Mouse (Mus musculus) thymus, adult 2 months (tissue): ENCODE results near the gene Atxn2l. TPM values are rescaled to one million over a fixed set of nuclear protein-coding genes. Genes with fewer than 3 reads are reported as not detected.

Source experiments
- DNase-seq: peaks from one replicate; pipeline ENCODE4 v3.0.0; 2021
- H3K27ac ChIP-seq: fragments of 200-500 bp; 2 replicates; pipeline ENCODE4 v1.5.1; 2012; ENCODE audit warnings: low read length, control low read depth; ENCODE audit not compliant: control insufficient read depth, insufficient read depth
- H3K27me3 ChIP-seq: fragments of 200-500 bp; 2 replicates; pipeline ENCODE4 v1.6.1; 2012; ENCODE audit warnings: mild to moderate bottlenecking, low read length, moderate library complexity, mixed read lengths; ENCODE audit not compliant: control insufficient read depth, insufficient read depth
- H3K36me3 ChIP-seq: fragments of 200-500 bp; 2 replicates; pipeline ENCODE4 v1.6.1; 2012; ENCODE audit warnings: mild to moderate bottlenecking, low read length, moderate library complexity; ENCODE audit not compliant: control insufficient read depth, insufficient read depth
- H3K4me1 ChIP-seq: fragments of 200-500 bp; replicated peaks from 2 replicates; pipeline ENCODE4 v1.6.1; 2012; ENCODE audit warnings: low read length; ENCODE audit not compliant: control insufficient read depth, insufficient read depth
- H3K4me3 ChIP-seq: fragments of 200-500 bp; 2 replicates; pipeline ENCODE4 v1.5.1; 2012; ENCODE audit warnings: mild to moderate bottlenecking, low read length, control low read depth, moderate library complexity; ENCODE audit not compliant: control insufficient read depth, insufficient read depth
- CTCF ChIP-seq: fragments of 200-500 bp; IDR thresholded peaks from 2 replicates; pipeline ENCODE4 v1.5.1; 2012; ENCODE audit warnings: mild to moderate bottlenecking, control low read depth, low read length, moderate library complexity, borderline replicate concordance; ENCODE audit not compliant: control insufficient read depth, poor library complexity, insufficient read depth; ENCODE audit errors: extremely low read depth
- POLR2A ChIP-seq: fragments of 200-500 bp; IDR thresholded peaks from 2 replicates; pipeline ENCODE4 v1.6.1; 2012; ENCODE audit warnings: mild to moderate bottlenecking, low read length, control low read depth, moderate library complexity; ENCODE audit not compliant: control insufficient read depth, poor library complexity, insufficient read depth; ENCODE audit errors: extremely low read depth
- WGBS: fragments of 180-500 bp; shearing (Covaris S2); methylation state at CpG from one replicate; pipeline ENCODE4 v1.1.7; 2018; 5-methylcytosine and 5-hydroxymethylcytosine counted together
- polyA plus RNA-seq: library from polyadenylated mRNA; depleted of rRNA; stranded (reverse); fragments of >200 nt; gene quantifications from 2 replicates; pipeline ENCODE4 v1.2.3, GENCODE M21; 2012

The Atxn2l gene
- polyA plus RNA-seq, 1 experiment, result 563 TPM

DNA sequence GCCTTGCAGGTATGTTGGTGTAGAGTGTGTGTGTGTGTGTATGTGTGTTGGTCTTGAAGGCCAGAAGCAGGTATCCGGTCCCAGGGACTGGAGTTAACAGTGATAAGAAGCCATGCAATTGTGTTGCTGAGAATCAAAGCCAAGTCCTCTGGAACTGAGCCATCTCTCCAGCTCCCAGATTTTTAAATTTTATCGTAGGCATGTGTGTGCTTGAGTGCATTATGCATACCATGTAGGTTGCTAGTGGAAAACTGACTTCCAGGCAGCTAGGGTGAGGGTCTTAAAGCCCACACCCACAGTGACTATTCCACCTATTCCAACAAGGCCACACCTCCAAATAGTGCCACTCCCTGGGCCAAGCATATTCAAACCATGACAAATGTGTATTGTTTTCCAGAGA is 1.7 kb upstream of the Atxn2l start:
- Histone ChIP-seq H3K27me3 (no peaks in the 10 kb centered on the region), H3K36me3 (peaks cover 12% of the 10 kb centered on the region), H3K4me1 (peaks cover 2% of the 10 kb centered on the region; the same call in 1 of the 2 replicates), H3K27ac (no peak overlapping the region), H3K4me3 (no peak overlapping the region)
- 95% methylated on average over 2 of the region's 2 CpGs for WGBS
- DNase-seq, result no peak
- TF ChIP-seq CTCF (no peak), POLR2A (no peak)

DNA sequence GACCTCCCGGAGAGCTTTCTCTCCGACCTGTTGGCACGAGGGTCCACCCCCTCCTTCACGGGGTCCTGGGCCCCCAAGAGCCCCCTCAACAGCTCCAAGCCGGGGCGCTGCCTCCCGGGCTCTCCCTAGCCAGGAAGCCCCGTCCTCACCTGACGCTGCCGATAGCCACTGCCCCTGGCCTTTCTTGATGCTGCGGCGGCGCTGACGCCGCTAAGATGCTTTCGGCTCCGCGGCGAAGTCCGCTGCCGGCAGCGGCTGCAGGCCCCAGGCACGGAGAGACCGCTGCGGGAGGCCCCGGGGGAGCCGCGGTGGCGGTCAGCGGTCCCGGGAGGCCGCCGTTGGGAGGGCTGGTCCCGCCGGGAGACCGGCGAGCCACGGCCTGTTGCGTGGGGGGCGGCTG is 486 bp downstream of the Atxn2l start:
- under 1% methylated on average over 39 of the region's 40 CpGs for WGBS
- peak overlapping the region; percentile 88 for H3K27ac ChIP-seq
- peaks cover 2% of the 10 kb centered on the region; the same call in 1 of the 2 replicates for H3K4me1 ChIP-seq
- no peak for DNase-seq
- H3K36me3 ChIP-seq, result peaks cover 34% of the 10 kb centered on the region
- TF ChIP-seq POLR2A, result no peak
- TF ChIP-seq CTCF, result no peak
- peak overlapping the region; percentile 87 for H3K4me3 ChIP-seq
- no peaks in the 10 kb centered on the region for H3K27me3 ChIP-seq

DNA sequence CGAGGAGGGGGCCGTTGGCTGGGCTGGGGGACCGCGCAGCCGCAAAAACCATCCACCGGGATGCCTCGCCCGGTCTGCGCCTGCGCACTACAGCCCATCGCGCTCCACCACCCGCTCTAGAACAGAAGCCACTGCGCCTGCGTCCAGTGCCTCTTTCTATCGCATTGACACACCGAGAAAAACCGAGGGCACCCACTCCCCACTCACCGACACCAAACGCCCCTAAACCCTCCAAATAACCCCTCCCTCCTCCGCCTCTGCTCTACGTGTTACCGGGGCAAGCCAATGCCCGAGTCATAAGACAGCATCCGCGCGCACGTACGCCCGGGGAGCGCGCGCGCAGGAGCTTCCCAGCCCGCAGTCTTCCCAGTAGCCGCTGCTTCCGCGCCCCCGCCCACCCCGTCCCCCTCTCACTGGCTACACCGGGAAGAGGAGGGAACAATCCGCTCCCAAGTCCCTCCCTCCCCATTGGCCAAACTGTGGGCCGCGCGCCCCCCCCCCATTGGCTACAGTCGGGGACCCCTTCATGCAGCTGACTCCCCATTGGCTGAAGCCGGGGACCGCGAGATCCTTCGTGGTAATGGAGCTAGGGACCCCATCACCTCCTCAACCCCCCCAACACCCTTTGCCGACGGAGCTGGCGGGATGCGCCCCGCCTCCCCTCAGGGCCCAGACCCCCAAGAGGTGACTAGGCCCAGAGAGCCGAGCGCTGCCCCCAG is 1.1 kb downstream of the Atxn2l start:
- no peaks in the 10 kb centered on the region for H3K27me3 ChIP-seq
- DNase-seq, result peak; percentile 91
- H3K4me3 ChIP-seq, result peak overlapping the region; percentile 87
- peaks cover 40% of the 10 kb centered on the region for H3K36me3 ChIP-seq
- H3K27ac ChIP-seq, result peak overlapping the region; percentile 88
- under 1% methylated on average over 54 of the region's 57 CpGs for WGBS
- peaks cover 2% of the 10 kb centered on the region; the same call in 1 of the 2 replicates for H3K4me1 ChIP-seq
- TF ChIP-seq POLR2A, result peak; percentile 62; the same call in 1 of the 2 replicates
- no peak for TF ChIP-seq CTCF

DNA sequence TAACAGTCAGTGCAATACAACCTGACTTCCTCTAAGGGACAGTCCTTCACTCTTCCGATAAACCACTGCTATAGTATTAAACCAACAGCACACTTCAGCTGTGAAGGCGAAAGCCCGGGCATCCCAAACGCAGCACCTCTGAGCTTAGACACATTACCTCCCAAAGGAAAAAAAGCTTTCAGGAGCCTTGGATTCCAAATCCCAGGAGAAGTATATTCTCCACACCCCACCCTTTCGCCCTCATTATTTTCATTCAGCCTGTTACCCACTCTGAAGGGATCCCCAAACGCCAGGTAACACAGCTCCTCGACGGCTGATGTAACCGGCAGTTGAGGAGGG is 1.6 kb downstream of the Atxn2l start:
- no peak for DNase-seq
- no peak for TF ChIP-seq POLR2A
- no peak for TF ChIP-seq CTCF
- WGBS, result 3% methylated on average over 9 of the region's 9 CpGs
- Histone ChIP-seq H3K4me1 (peaks cover 2% of the 10 kb centered on the region), H3K4me3 (peak overlapping the region; percentile 87), H3K27me3 (no peaks in the 10 kb centered on the region), H3K27ac (peak overlapping the region; percentile 83), H3K36me3 (peaks cover 45% of the 10 kb centered on the region)

DNA sequence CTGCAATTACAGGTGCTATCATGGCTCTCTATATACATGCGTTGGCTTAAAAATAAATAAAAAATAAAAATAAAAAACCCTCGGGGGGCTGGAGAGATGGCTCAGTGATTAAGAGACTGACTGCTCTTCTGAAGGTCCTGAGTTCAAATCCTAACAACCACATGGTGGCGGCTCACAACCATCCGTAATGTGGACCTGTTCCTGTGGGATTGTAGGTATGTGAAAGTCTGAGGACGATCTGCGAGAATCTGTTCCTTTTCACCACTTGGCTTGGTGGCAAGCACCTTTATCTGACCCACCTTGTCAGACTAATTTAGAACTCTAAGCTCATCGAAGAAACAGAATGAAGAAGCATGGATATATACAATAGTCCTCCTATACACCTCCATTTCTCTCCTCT is 3.8 kb downstream of the Atxn2l start:
- Histone ChIP-seq H3K27me3 (no peaks in the 10 kb centered on the region), H3K27ac (no peak overlapping the region), H3K4me1 (peaks cover 2% of the 10 kb centered on the region), H3K4me3 (no peak overlapping the region), H3K36me3 (peaks cover 67% of the 10 kb centered on the region)
- WGBS, result 97% methylated on average over 7 of the region's 7 CpGs
- TF ChIP-seq CTCF (no peak), POLR2A (no peak)
- DNase-seq, result no peak

DNA sequence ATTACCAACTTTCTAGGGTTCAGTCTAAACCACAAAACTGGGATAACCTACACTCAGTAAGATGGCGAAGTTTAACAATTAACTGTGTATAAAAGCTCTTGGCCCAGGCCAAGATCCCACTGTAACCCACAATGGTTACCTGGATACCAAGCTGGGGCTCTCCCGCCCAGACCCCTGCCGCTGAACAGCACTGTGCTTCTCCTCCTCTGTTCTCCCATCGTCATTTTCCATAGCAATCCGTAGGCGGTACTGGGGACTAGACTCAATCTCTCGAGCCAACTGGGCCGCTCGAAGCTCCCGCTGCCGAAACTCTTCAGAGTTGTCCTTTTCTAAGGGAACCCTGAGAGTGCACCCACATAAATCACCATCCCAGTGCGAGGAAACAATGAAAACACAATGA is 5.3 kb downstream of the Atxn2l start:
- H3K4me3 ChIP-seq, result no peak overlapping the region
- H3K27me3 ChIP-seq, result no peaks in the 10 kb centered on the region
- peaks cover 2% of the 10 kb centered on the region for H3K4me1 ChIP-seq
- no peak for TF ChIP-seq CTCF
- TF ChIP-seq POLR2A, result no peak
- no peak for DNase-seq
- peaks cover 82% of the 10 kb centered on the region for H3K36me3 ChIP-seq
- no peak overlapping the region for H3K27ac ChIP-seq
- WGBS, result 97% methylated on average over 12 of the region's 12 CpGs

DNA sequence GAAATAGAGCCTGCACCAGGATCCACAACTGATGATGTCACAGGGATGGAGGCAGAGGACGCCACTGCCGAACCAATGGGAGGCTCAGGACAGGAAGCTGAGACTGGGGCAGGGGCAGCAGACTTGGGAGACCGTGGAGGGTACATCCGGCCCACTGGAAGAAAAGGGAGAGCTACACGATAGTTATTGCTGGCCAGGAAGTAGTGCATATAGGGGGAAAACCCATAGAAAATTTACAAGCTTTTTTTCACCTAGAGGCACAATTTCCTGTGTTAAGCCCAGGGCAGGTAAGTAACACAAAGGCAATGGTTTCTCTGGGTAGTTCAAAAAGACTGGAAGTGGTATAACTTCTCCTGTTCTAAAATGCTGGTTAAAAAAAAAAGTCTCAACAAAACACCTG is 6.8 kb downstream of the Atxn2l start:
- TF ChIP-seq POLR2A, result no peak
- no peak for TF ChIP-seq CTCF
- no peak overlapping the region for H3K27ac ChIP-seq
- H3K27me3 ChIP-seq, result no peaks in the 10 kb centered on the region
- H3K36me3 ChIP-seq, result peaks cover 97% of the 10 kb centered on the region
- WGBS, result 95% methylated on average over 5 of the region's 5 CpGs
- peaks cover 2% of the 10 kb centered on the region; the same call in 1 of the 2 replicates for H3K4me1 ChIP-seq
- H3K4me3 ChIP-seq, result no peak overlapping the region
- DNase-seq, result no peak
